Mouse (Mus musculus) megakaryocyte, embryonic 14.5 days (primary cell): ENCODE data around the gene Gal.

Source experiments
- FLI1 ChIP-seq: IDR thresholded peaks from 2 replicates; pipeline ENCODE4 v1.6.1; 2012; ENCODE audit warnings: low read length, inconsistent platforms, mixed read lengths
- GATA1 ChIP-seq: IDR thresholded peaks from 3 replicates; pipeline ENCODE4 v1.6.1; 2012; ENCODE audit warnings: mixed read lengths, low read length, inconsistent platforms, borderline replicate concordance

- no peak for TF ChIP-seq GATA1
- TF ChIP-seq FLI1 = no peak
Measured at GRCm38 (mm10) chr19:3363510-3363909, 50.8 kb downstream of the Gal start.
